Mouse (Mus musculus) liver, embryonic 14.5 days (tissue): ENCODE data around the gene Eml4.

Experiments
- CTCF ChIP-seq: IDR thresholded peaks from 2 replicates; pipeline ENCODE4 v1.5.1; 2016; ENCODE audit warnings: antibody characterized with exemption, low read depth, control low read depth
- EP300 ChIP-seq: IDR thresholded peaks from 2 replicates; pipeline ENCODE4 v1.6.1; 2016; ENCODE audit warnings: antibody characterized with exemption, low read depth

GRCm38 (mm10) chr17:83487762-83488161, 137.0 kb downstream of the Eml4 start:
- TF ChIP-seq CTCF (no peak), EP300 (no peak)
